26 mouse cellular contexts compared by ENCODE assay signal in genomic region chr4:83716996-83717395, GRCm38 (mm10).
"Had no signal": no experiment of that assay in that cellular context is flagged by ENCODE, and none has a peak within 500 bp of the region (broad histone marks: within the 10 kb centered on the region; RNA-seq: fewer than 3 reads in every experiment).

No protein-coding gene starts in this region.

- H3K4me1 ChIP-seq: heart, embryonic 10.5 days; heart, embryonic 12.5 days; hindbrain, embryonic 15.5 days; intestine, embryonic 15.5 days; limb, embryonic 12.5 days; liver, embryonic 13.5 days had no signal

- H3K27ac ChIP-seq: gastrocnemius, adult 2 months; heart, embryonic 10.5 days; hindbrain, embryonic 10.5 days; hindbrain, embryonic 13.5 days; hindbrain, embryonic 15.5 days; intestine, embryonic 15.5 days; layer of hippocampus, adult 2 months; left cerebral cortex, adult 2 months; limb, embryonic 10.5 days; limb, embryonic 12.5 days; liver, embryonic 13.5 days had no signal

- H3K9me3 ChIP-seq: heart, embryonic 10.5 days; heart, embryonic 12.5 days; hindbrain, embryonic 10.5 days; hindbrain, embryonic 13.5 days; hindbrain, embryonic 15.5 days; intestine, embryonic 15.5 days; limb, embryonic 10.5 days; limb, embryonic 12.5 days; liver, embryonic 13.5 days had no signal

- H3K9ac ChIP-seq: heart, embryonic 12.5 days; hindbrain, embryonic 13.5 days; hindbrain, embryonic 15.5 days; intestine, embryonic 15.5 days; limb, embryonic 12.5 days; liver, embryonic 13.5 days had no signal

- DNase-seq: gastrocnemius, adult 2 months; gastrocnemius, postnatal 10 days; gastrocnemius, postnatal 25 days; heart, adult 18-20 months; heart, postnatal 10 days; heart, postnatal 4 days; kidney, adult 18-20 months; kidney, adult 8-10 months; kidney, postnatal 10 days; kidney, postnatal 25 days; kidney, postnatal 4 days; liver; liver, embryonic 13.5 days had no signal

- H3K27me3 ChIP-seq: heart, embryonic 12.5 days; hindbrain, embryonic 13.5 days; hindbrain, embryonic 15.5 days; intestine, embryonic 15.5 days; limb, embryonic 12.5 days; liver, embryonic 13.5 days had no signal

- H3K36me3 ChIP-seq: heart, embryonic 10.5 days; heart, embryonic 12.5 days; hindbrain, embryonic 10.5 days; hindbrain, embryonic 13.5 days; hindbrain, embryonic 15.5 days; intestine, embryonic 15.5 days; limb, embryonic 10.5 days; limb, embryonic 12.5 days; liver, embryonic 13.5 days had no signal

- H3K4me3 ChIP-seq: gastrocnemius, adult 2 months; heart, embryonic 10.5 days; heart, embryonic 12.5 days; hindbrain, embryonic 10.5 days; hindbrain, embryonic 13.5 days; hindbrain, embryonic 15.5 days; intestine, embryonic 15.5 days; layer of hippocampus, adult 2 months; left cerebral cortex, adult 2 months; limb, embryonic 10.5 days; limb, embryonic 12.5 days; liver, embryonic 13.5 days had no signal

- H3K4me2 ChIP-seq: heart, embryonic 12.5 days; hindbrain, embryonic 13.5 days; hindbrain, embryonic 15.5 days; intestine, embryonic 15.5 days; limb, embryonic 12.5 days; liver, embryonic 11.5 days; liver, embryonic 13.5 days had no signal

- ATAC-seq: inflammation-experienced regulatory T-cells, adult 6 months; intestine, embryonic 15.5 days; intestine, postnatal 0 days had no signal
